Mouse (Mus musculus): ENCODE data around the gene Notum.

Notum gene

GRCm38 (mm10) chr11:120661076-120661460 lies at the start of gene Notum:
Gene Notum (minus strand): TSS chr11:120661175.
- DNase-seq (ENCODE audit: inconsistent age in 2 of 2, low spot score in 1 of 2) = peak; percentile 41 to 65

DNA sequence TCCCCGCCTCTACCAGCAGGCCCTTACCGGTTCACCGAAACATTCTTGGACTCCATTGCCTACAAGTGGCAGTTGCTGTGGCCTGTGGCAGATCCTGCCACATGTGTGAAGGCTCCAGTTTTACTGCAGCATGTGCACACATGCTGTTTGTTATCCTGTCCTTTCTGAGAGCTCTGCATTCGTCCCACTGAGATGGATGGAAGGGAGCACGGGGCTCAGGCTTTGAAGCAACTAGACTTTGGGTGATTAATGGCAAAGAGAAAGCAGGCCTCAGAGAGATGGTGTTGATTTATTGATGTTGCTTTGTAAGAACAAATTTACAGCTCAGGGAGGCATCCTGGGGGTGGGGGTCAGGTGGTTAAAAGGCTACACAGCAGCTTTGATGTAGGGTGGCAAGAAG lies 49.7 kb upstream of the Notum start:
- no peak for DNase-seq (ENCODE audit: inconsistent age in 2 of 2, low spot score in 1 of 2)

DNA sequence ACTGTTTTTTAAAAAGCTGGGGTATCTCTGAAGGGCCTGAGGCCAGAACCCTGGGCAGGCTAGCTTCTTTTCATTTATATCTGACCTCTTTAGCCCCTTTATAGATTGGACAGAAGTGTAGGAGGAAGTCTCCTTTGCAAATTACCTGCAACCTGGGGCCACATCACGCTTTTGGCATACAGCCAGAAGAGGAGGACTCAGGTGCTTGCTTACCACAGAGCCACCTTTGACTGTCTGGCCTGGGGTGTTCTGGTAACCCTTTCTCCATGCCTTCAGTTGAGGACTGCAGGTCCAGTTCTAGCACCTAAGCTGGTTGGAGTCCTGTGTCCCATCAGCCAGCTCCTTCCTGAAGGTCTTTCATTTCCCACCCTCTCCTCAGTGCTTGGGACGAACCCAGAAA lies 48.6 kb upstream of the Notum start:
- no peak for DNase-seq (ENCODE audit: inconsistent age in 2 of 2, low spot score in 1 of 2)

- DNase-seq (ENCODE audit: inconsistent age in 2 of 2, low spot score in 1 of 2) = no peak
Observed at GRCm38 (mm10) chr11:120707969-120708368, 47.0 kb upstream of the Notum start.

DNA sequence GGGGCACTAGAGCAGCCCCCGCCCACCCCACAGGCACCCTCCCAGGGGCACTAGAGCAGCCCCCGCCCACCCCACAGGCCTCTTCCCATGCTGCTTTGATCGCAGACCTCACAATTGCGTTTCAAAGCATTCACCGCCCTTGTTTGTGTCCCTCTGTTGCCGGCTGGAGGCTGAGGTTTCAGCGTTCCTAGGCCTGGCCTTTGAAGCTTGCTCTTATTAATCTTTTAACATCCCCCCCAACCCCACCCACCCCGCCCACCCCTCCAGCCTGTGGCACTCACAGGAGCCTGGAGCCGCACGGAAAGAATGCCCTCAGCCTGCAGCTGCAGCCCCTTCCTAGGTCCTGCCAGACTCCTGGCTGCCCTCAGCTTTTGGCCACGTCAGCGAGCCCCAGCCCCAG lies 46.2 kb upstream of the Notum start:
- no peak for DNase-seq (ENCODE audit: inconsistent age in 2 of 2, low spot score in 1 of 2)

- no peak for DNase-seq (ENCODE audit: inconsistent age in 2 of 2, low spot score in 1 of 2)
Observed at GRCm38 (mm10) chr11:120706120-120706519, 45.1 kb upstream of the Notum start.

GRCm38 (mm10) chr11:120704486-120705325 lies 43.7 kb upstream of the Notum start:
- DNase-seq (ENCODE audit: inconsistent age in 2 of 2, low spot score in 1 of 2) = no peak

DNA sequence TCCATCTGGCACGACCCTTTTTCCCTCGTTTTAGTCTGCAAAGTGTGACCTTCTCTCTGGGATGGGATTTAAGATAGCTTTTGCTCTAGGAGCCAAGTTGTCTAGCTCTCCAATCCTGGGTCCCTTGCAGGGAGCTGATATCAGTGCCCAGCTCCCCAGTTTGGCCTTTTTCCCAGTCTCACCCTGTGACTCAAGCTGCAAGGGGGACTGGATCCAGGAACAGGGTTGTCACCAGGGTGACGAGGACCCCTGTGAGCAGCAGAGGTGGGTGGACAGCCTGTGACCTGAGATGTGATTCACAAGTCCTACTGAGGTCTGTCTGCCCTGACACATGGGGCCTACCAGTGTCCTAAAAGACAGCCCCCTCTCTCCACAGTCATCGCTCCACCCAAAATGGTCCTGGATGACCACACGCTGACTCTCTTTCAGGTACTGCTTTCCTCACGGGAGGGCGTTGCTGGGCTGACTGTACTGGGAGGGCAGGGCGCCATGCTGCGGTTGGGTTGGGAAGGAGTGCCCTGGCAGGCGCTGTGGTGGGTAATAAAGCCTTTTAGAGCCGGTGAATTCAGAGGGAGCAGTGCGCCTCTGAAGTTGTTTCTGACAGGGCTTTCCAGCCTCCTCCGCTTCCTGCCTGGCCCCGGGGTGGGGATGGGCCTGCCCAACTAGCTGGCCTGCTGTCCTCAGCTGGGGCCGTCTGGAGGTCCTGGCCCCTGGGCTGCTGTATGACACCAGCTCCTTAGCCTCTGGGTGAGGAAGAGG lies 42.9 kb upstream of the Notum start:
- DNase-seq (ENCODE audit: inconsistent age in 2 of 2, low spot score in 1 of 2) = peak; percentile 78

GRCm38 (mm10) chr11:120697741-120698140 lies 36.8 kb upstream of the Notum start:
- peak; percentile 89 to 93 for DNase-seq (ENCODE audit: inconsistent age in 2 of 2, low spot score in 1 of 2)

DNA sequence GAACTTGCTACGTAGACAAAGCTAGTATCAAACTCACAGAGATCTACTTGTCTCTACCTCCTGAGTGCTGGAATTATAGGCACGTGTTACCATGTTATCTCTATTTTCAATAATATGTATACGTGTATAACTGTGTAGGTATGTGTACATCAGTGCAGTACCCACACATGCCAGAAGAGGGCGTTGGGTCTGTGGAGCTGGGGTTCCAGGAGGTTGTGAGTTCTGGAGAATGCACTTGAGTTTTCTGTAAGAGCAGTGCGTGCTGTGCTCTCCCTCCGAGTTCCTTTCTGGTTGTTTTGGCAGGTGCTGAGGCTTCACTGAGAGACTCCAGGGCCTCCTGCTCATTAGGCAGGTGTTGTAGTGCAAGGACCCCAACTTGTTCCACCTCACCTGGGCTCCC lies 35.6 kb upstream of the Notum start:
- DNase-seq (ENCODE audit: inconsistent age in 2 of 2, low spot score in 1 of 2) = peak in 1 of 2 experiments; percentile 52

GRCm38 (mm10) chr11:120695641-120696040 lies 34.7 kb upstream of the Notum start:
- DNase-seq (ENCODE audit: inconsistent age in 2 of 2, low spot score in 1 of 2) = peak in 1 of 2 experiments; percentile 65

- DNase-seq (ENCODE audit: inconsistent age in 2 of 2, low spot score in 1 of 2) = peak; percentile 63 to 72
Observed at GRCm38 (mm10) chr11:120695184-120695583, 34.2 kb upstream of the Notum start.

- no peak for DNase-seq (ENCODE audit: inconsistent age in 2 of 2, low spot score in 1 of 2)
Observed at GRCm38 (mm10) chr11:120693461-120693860, 32.5 kb upstream of the Notum start.

- peak; percentile 74 to 84 for DNase-seq (ENCODE audit: inconsistent age in 2 of 2, low spot score in 1 of 2)
Observed at GRCm38 (mm10) chr11:120692471-120693011, 31.6 kb upstream of the Notum start.

- no peak for DNase-seq (ENCODE audit: inconsistent age in 2 of 2, low spot score in 1 of 2)
Observed at GRCm38 (mm10) chr11:120689365-120689764, 28.4 kb upstream of the Notum start.

GRCm38 (mm10) chr11:120686650-120687272 lies 25.8 kb upstream of the Notum start:
- no peak for DNase-seq (ENCODE audit: inconsistent age in 2 of 2, low spot score in 1 of 2)

GRCm38 (mm10) chr11:120684660-120685059 lies 23.7 kb upstream of the Notum start:
- no peak for DNase-seq (ENCODE audit: inconsistent age in 2 of 2, low spot score in 1 of 2)

DNA sequence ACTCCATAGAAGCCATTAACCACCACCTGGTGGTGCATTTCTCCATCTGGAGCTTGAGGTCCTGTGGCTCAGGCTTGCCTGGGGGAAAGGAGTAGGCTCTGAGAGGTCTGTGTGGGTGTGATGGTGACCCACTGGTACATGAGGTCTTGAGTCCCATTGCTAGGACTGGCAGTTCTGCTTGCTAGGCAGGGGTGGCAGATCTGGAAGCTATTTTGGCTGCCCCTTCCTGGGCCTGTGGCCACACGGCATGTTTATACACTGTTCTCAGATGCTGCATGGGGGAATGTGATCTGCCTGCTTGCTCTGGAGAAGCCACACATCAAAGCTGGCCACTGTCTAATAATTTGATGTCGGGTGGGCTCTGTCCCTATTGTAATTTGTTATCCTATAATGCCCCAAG lies 23.1 kb upstream of the Notum start:
- DNase-seq (ENCODE audit: inconsistent age in 2 of 2, low spot score in 1 of 2) = no peak

- no peak for DNase-seq (ENCODE audit: inconsistent age in 2 of 2, low spot score in 1 of 2)
Observed at GRCm38 (mm10) chr11:120683536-120683935, 22.6 kb upstream of the Notum start.

DNA sequence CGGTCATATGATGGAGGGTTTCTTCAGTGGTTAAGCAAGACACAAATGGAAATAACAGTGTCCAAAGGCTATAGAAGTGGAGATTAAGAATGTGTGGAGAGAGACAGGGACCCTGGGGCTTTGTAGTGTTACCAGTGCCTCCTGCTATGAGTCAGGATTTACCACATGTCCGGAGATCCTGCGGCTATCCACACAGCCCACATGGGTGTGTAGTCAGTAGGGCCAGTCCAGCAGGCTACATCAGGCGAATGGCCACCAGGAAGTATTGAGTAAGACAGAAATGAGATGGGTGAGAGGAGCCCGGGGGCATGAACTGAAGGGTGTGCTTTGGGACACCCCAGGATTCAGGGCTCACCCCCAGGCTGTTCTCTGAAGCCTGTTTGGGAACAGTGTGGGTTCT lies 21.7 kb upstream of the Notum start:
- DNase-seq (ENCODE audit: inconsistent age in 2 of 2, low spot score in 1 of 2) = no peak

DNA sequence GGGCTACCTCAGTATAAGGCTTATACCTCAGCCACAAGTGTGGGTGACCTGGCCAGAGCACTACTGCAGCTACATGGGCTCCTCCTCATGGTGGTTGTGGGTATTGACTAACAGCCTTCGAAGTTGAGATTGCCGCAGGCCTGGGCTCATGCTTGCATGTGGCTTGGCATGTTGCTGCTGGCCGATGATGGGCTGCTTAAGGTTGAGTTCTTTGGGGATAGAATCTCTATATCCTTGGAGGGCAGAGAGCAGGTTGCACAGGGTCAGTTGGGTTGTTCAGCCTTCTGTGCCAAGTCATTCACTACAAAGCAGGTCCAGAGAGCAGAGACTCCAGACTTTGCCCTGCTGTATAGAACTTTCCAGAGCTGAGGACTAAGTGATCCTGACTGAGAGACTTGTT lies 18.9 kb upstream of the Notum start:
- DNase-seq (ENCODE audit: inconsistent age in 2 of 2, low spot score in 1 of 2) = peak in 1 of 2 experiments; percentile 54

All from adrenal gland, adult (tissue).